Mouse (Mus musculus): ENCODE data around the gene Zfp580. TPM values are rescaled to one million over a fixed set of nuclear protein-coding genes. Genes with fewer than 3 reads are reported as not detected.
"Not testable (repeated sequence)": the region's sequence is repeated elsewhere in the genome, so short reads cannot be mapped to it uniquely, and the experiment has no call there.

Zfp580 gene
- 14.0 and 16.0 TPM in 2 replicates for polyA plus RNA-seq (2011; ENCODE audit: insufficient read depth, insufficient read length, low read depth, missing spikeins)

- TF ChIP-seq POLR2A (IDR thresholded peaks at IDR 0.05; ENCODE audit: insufficient read depth, low read length) (no peak), EP300 (IDR thresholded peaks at IDR 0.05; ENCODE audit: insufficient read depth, low read depth, low read length) (no peak), CTCF (IDR thresholded peaks at IDR 0.05; ENCODE audit: low read depth, low read length) (no peak)
- no peaks in the 10 kb centered on the region for H3K27me3 ChIP-seq (ENCODE audit: control insufficient read depth, insufficient read depth, low read length, poor library complexity, severe bottlenecking)
Measured at GRCm38 (mm10) chr7:5051193-5052192, at the start of gene Zfp580. Zfp580 (plus strand) TSS chr7:5051538.

GRCm38 (mm10) chr7:5002876-5003275 lies 48.5 kb upstream of the Zfp580 start:
- not testable (repeated sequence) for H3K4me1 ChIP-seq (ENCODE audit: control insufficient read depth, insufficient read depth, low read length); H3K27me3 ChIP-seq (ENCODE audit: control insufficient read depth, insufficient read depth, low read length, poor library complexity, severe bottlenecking); H3K4me3 ChIP-seq (ENCODE audit: low read depth, low read length); H3K36me3 ChIP-seq (ENCODE audit: control insufficient read depth, insufficient read depth, low read length, poor library complexity, severe bottlenecking); H3K27ac ChIP-seq (ENCODE audit: insufficient read depth, low read length); H3K9me3 ChIP-seq (replicated peaks; ENCODE audit: control insufficient read depth, insufficient read depth, low read length, poor library complexity, severe bottlenecking); H3K9ac ChIP-seq (ENCODE audit: low read depth, poor library complexity, severe bottlenecking)

More at GRCm38 (mm10) chr7:5051193-5052192, at the start of gene Zfp580:
- Histone ChIP-seq H3K4me1 (ENCODE audit: control insufficient read depth, insufficient read depth, low read length) (peaks cover 3% of the 10 kb centered on the region), H3K36me3 (ENCODE audit: control insufficient read depth, insufficient read depth, low read length, poor library complexity, severe bottlenecking) (no peaks in the 10 kb centered on the region), H3K27ac (ENCODE audit: insufficient read depth, low read length) (no peak within 1 kb of the TSS), H3K9ac (ENCODE audit: low read depth, poor library complexity, severe bottlenecking) (peak within 1 kb of the TSS; percentile 79), H3K9me3 (replicated peaks; ENCODE audit: control insufficient read depth, insufficient read depth, low read length, poor library complexity, severe bottlenecking) (no peaks in the 10 kb centered on the region), H3K4me3 (ENCODE audit: low read depth, low read length) (peak within 1 kb of the TSS; percentile 75)

GRCm38 (mm10) chr7:5008229-5008628 lies 43.1 kb upstream of the Zfp580 start:
- no peaks in the 10 kb centered on the region for H3K27me3 ChIP-seq (ENCODE audit: control insufficient read depth, insufficient read depth, low read length, poor library complexity, severe bottlenecking)
- peaks cover 32% of the 10 kb centered on the region for H3K36me3 ChIP-seq (ENCODE audit: control insufficient read depth, insufficient read depth, low read length, poor library complexity, severe bottlenecking)
- H3K27ac ChIP-seq (ENCODE audit: insufficient read depth, low read length), result no peak overlapping the region
- peak overlapping the region; percentile 56 for H3K4me3 ChIP-seq (ENCODE audit: low read depth, low read length)
- H3K9ac ChIP-seq (ENCODE audit: low read depth, poor library complexity, severe bottlenecking), result peak overlapping the region; percentile 35
- TF ChIP-seq CTCF (IDR thresholded peaks at IDR 0.05; ENCODE audit: low read depth, low read length) (peak; percentile 88), POLR2A (IDR thresholded peaks at IDR 0.05; ENCODE audit: insufficient read depth, low read length) (no peak), EP300 (IDR thresholded peaks at IDR 0.05; ENCODE audit: insufficient read depth, low read depth, low read length) (no peak)
- H3K9me3 ChIP-seq (replicated peaks; ENCODE audit: control insufficient read depth, insufficient read depth, low read length, poor library complexity, severe bottlenecking), result no peaks in the 10 kb centered on the region
- peaks cover 6% of the 10 kb centered on the region for H3K4me1 ChIP-seq (ENCODE audit: control insufficient read depth, insufficient read depth, low read length)

GRCm38 (mm10) chr7:5012681-5013513 lies 38.4 kb upstream of the Zfp580 start:
- TF ChIP-seq CTCF (IDR thresholded peaks at IDR 0.05; ENCODE audit: low read depth, low read length) (no peak), POLR2A (IDR thresholded peaks at IDR 0.05; ENCODE audit: insufficient read depth, low read length) (peak; percentile 59), EP300 (IDR thresholded peaks at IDR 0.05; ENCODE audit: insufficient read depth, low read depth, low read length) (no peak)
- H3K4me3 ChIP-seq (ENCODE audit: low read depth, low read length), result peak overlapping the region; percentile 63
- H3K27me3 ChIP-seq (ENCODE audit: control insufficient read depth, insufficient read depth, low read length, poor library complexity, severe bottlenecking), result no peaks in the 10 kb centered on the region
- H3K9ac ChIP-seq (ENCODE audit: low read depth, poor library complexity, severe bottlenecking), result peak overlapping the region; percentile 91
- peaks cover 25% of the 10 kb centered on the region for H3K36me3 ChIP-seq (ENCODE audit: control insufficient read depth, insufficient read depth, low read length, poor library complexity, severe bottlenecking)
- H3K4me1 ChIP-seq (ENCODE audit: control insufficient read depth, insufficient read depth, low read length), result peaks cover 6% of the 10 kb centered on the region
- peak overlapping the region; percentile 93 for H3K27ac ChIP-seq (ENCODE audit: insufficient read depth, low read length)
- no peaks in the 10 kb centered on the region for H3K9me3 ChIP-seq (replicated peaks; ENCODE audit: control insufficient read depth, insufficient read depth, low read length, poor library complexity, severe bottlenecking)

GRCm38 (mm10) chr7:5014251-5015117 lies 36.9 kb upstream of the Zfp580 start, which contains the start of the genes Zfp524 and Fiz1:
Zfp524 (plus strand) TSS chr7:5014415.
Fiz1 (minus strand) TSS chr7:5014697.
- H3K9ac ChIP-seq (ENCODE audit: low read depth, poor library complexity, severe bottlenecking), result peak within 1 kb of the TSS; percentile 91
- peak within 1 kb of the TSS; percentile 92 for H3K4me3 ChIP-seq (ENCODE audit: low read depth, low read length)
- peaks cover 22% of the 10 kb centered on the region for H3K36me3 ChIP-seq (ENCODE audit: control insufficient read depth, insufficient read depth, low read length, poor library complexity, severe bottlenecking)
- H3K27me3 ChIP-seq (ENCODE audit: control insufficient read depth, insufficient read depth, low read length, poor library complexity, severe bottlenecking), result no peaks in the 10 kb centered on the region
- peaks cover 9% of the 10 kb centered on the region for H3K4me1 ChIP-seq (ENCODE audit: control insufficient read depth, insufficient read depth, low read length)
- H3K27ac ChIP-seq (ENCODE audit: insufficient read depth, low read length), result peak within 1 kb of the TSS; percentile 94
- H3K9me3 ChIP-seq (replicated peaks; ENCODE audit: control insufficient read depth, insufficient read depth, low read length, poor library complexity, severe bottlenecking), result no peaks in the 10 kb centered on the region
- TF ChIP-seq EP300 (IDR thresholded peaks at IDR 0.05; ENCODE audit: insufficient read depth, low read depth, low read length) (no peak), CTCF (IDR thresholded peaks at IDR 0.05; ENCODE audit: low read depth, low read length) (no peak), POLR2A (IDR thresholded peaks at IDR 0.05; ENCODE audit: insufficient read depth, low read length) (no peak)
